Mouse (Mus musculus) heart, postnatal 4 days (tissue): Measurements from ENCODE around the gene Nfkb1. TPM values are rescaled to one million over a fixed set of nuclear protein-coding genes. Genes with fewer than 3 reads are reported as not detected.

ENCODE experiments used
- DNase-seq: peaks from one replicate; pipeline ENCODE4 v3.0.0; 2021
- total RNA-seq, 2 experiments: library from RNA; stranded (reverse); gene quantifications; 2 replicates each; pipeline ENCODE4 v1.2.3; 2021

Gene Nfkb1
- total RNA-seq, 2 experiments from 2014 or later = 47.0 to 49.9 TPM

DNA sequence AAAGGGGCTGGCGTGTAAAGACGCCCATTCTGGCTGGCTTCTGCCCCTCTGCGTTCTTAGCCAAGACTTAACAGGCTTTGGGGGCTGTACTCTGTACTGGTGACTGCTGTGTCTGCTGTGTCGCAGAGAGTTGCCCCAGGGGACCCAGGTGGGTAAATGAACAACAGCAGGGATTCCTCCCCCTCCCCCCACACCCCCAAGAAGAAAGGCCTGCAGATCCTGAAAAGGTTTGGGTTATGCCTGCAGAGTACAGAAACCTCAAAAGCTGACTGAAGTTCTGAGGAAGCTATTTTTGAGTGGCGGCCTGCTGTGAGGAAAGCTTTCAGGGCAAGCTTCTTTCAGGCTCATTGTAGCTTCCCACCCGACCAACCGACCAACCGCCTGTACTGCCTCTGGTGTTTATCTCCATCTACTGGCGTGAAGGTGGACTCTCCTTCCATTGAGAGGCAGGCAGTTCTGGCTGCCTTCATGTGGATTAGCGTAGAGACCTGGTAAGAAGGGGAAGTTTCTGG, 109.7 kb downstream of the Nfkb1 start:
- DNase-seq = peak; percentile 58

DNA sequence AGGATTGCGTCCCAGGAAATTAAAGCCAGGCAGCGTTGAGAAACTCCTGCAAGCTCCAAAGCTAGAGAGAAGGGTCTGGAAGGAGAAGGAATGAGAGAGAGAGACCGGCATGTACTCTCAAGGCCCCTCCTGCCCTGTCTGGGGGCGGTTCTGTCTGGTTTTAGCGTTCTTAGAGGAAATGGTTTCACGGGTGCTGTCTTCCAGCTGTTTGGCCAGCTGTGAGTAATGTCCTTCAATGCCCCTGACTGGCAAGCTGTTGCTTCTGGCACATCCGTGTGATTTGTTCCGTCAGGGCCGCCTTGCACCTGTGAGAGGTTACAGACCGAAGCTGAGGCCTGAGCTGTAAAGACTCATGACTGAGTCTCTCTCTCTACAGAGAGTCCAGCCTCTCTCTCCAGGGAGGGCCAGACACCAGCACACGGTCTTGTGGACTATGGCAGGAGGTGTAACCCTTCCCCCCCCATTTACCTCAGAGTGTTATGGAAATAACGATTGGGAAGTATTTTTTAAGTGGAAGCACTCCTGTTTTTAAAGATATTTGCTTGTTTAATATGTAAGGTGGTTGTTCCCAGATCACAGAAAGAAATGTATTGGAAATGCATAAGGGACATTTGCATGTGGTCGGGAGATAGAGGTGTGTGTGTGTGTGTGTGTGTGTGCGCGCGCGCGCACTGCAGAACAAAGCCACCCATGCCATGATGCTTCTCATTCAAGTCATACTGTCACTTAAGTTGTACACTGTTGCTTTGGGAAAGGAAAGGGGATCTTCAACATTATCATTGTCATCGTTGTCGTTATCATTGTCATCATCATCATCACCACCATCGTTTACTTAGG, 110.7 kb downstream of the Nfkb1 start:
- peak; percentile 48 for DNase-seq

DNA sequence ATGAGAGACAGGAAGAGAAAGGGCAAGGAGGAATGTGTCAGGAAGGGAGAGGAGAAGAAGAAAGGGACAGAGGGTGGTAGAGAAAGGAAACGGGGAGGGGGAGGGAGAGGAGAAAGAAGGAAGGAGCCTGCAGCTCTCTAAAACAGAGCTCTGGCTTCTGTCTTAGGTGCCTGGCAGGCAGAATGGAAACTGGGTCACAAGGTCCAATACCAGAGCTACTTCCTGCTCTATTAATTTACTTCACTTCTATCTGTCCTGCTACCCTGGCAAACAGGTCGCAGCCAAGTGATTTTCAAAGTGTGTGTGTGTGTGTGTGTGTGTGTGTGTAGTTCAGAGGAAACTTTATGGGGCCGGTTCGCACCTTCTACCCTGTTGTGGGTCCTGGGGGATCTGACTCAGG, 112.2 kb downstream of the Nfkb1 start:
- DNase-seq = peak; percentile 49

DNA sequence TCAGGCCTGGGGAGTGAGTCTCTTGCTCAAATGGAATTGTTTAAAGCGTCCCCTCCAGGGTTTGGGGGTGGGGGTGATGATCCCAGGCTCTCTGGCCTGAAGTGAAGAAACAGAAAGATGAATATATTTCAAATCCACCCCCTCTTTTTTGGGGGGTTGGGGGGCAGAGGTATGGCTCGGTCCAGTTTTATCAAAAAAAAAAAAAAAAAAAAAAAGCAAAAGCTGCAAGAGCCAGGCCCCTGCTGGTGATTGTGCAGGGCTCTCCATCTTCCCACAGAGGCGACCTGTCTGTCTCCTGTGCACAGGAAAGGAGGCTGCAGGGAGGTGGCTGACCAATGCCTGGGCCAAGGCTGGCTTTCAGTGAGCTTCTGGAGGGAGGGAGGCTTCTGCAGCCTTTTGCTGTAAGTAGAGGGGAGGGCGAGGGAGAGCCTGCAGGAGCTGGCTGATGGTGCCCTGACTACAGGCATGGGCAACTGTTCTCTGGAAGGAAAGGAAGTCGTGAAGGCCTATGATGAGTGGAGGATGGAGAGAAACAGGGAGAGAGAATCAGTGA, 112.7 kb downstream of the Nfkb1 start:
- DNase-seq = no peak

DNA sequence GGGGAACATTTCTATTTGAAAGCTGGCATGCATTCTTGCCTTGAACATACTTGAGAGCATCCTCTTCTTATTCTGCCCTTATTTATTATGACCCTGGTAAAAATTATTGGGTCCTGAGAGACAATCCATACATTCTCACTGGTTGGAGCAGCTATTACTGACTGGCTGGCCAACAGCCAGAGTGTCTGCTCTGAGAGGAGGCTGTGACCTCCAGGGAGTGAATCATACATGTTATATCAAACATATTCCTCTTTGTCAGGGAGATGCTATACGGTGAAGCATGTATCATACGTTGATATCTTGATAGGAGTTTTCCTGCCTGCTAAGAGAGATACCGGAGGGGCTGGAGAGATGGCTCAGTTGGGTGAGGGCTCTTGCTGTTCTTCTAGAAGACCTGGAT, 116.2 kb downstream of the Nfkb1 start:
- DNase-seq = no peak

DNA sequence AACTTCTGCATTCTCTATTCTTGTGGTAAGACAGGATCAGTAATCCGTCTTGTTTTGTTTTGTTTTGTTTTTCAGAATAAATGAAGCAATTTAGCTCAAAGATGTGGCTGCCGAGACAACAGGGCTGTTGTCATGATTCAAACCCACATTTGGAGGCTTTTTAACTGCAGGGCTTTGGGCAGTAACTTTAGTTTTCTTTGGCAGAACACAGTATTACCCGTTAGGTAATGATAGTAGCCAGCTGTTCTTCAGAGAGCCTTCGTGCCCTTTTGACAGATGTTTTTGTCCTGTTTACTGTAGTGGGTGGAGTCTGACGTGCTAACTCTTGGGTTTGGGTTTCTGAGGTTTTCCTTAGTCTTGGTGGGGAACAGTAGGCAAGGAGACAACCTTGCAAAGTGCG, 118.3 kb downstream of the Nfkb1 start:
- no peak for DNase-seq

DNA sequence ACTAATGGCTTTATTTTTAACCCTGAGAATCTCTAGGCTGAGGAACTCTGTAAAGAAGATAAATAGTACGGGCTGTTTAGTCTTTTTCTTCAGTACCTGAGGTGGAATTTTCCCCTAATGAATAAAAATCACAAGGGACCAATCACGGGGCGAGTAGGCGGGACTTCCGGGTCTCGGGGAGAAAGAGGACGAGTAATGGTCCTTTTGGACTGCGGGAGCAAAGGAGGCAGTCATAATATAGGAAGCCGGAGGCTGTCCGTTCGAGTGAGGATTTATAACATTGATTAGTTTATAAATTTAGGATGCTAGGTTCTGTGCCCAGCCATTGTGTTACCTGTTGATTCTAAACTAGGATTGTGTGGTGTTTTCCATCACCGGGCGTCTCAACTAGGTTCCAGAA, 119.8 kb downstream of the Nfkb1 start:
- peak; percentile 3 for DNase-seq

DNA sequence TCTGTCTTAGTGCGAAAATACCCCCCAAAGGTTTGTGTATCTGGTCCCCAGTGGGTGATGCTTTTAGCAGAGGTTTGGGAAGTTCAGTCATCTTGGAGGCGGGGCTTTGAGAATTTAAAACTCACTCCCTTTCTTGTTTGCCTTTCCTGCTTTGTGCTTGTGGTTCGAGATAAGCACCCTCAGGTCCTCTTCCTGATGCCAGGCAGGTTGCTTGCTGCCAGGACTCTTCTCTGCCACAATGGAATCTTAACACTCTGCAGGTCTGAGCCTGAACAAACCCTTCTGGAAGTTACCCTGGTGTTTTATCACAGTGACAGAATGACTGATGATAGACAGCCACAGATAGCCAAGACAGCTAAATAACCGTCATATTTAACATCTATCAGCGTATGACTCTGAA, 122.7 kb downstream of the Nfkb1 start:
- no peak for DNase-seq

DNA sequence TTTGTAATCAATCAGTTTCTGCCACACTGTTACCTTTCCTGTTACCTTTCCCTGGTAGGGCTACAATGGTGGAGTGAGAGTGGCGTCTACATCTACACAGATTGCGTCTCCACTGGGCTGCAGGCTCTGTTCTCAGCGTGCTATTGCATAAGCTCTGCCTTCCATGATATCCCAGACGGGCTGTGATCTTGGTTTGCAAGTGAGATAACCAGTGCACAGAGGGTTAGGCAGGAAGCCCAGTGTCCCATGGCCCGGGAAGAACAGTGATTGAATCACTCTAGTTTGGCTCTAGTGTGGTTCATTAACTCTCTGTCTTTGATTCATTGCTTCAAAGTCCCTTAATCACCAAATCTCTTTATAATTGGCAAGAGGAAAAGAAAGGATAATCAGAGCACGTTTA, 123.5 kb downstream of the Nfkb1 start:
- no peak for DNase-seq

DNA sequence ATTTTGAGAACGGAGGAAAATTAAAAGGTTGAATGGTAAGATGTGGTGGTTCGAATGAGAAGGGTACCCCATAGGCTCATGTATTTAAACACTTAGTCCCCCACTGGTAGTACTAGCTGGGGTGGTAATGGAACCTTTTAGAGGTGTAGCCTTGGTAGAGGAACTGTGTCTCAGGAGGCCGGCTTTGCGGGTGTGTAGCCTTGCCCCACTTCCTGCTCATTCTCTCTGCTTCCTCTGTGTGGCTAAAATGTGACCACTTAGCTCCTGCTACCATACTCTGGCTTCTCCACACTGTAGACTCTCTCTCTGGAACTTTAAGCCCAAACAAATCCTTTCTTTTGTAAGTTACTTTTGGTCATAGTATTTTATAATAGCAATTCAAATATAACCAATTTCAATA, 126.0 kb downstream of the Nfkb1 start:
- DNase-seq = no peak

DNA sequence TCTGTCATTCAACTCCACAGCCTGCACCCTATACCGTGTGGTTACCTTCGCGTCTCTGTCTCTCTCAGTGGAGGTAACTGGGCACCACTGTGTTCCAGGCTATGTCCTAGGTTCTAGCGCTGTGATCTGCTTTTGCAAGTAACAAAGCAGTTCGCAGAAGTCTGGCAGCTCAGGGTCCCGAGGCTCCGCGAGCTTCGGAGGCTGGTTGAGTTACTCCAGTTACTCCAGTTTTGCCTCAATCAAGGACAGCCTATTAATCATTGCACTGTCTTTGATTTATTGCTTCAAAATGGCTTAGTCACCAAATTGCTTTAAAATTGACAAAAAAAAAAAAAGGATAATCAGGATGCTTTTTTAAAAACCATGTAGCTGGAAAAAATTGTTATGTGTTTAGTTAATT, 126.6 kb downstream of the Nfkb1 start:
- DNase-seq = no peak

DNA sequence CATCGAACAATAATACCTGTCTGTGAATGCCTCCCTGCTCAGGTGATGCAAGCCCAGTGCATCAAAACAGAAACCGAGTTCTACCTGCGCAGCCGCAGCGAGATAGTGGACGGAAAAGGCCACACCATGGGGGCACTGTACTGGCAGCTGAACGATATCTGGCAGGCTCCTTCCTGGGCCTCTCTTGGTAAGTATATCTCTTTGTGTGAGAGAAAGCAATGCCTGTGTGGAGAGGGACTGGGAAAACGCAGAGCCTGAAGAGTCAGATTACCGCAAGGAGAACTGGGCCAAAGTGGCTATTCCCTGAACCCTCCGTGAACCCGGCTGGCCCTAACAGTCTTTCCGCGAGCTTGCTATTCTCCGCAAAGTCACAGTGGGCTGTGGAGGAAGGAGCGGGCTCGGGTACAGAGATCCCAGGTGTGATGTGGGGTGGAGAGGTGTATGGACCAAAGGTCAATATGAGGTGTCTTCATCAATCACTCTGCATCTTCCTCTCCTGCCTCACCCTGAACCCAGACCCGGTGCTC, 128.1 kb downstream of the Nfkb1 start:
- DNase-seq = no peak

DNA sequence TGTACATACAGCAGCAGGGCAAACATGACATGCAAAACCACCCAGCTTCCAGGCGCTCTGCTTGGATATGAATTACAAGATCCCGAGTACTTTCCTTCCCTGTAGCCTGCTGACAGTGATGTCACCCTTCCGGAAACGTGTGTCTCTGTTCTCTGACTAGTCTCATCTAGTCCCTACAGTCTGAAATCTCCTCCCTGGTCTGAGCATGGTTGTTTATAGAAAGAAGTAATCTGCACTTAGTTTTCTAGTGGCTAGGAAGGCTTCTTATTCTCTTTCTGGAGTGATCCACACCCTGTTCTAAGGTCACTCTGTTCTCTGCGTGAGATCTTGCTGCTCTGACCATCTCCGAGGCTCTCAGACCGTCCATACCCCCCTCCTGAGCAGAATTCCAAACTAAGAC, 129.3 kb downstream of the Nfkb1 start:
- DNase-seq = no peak

DNA sequence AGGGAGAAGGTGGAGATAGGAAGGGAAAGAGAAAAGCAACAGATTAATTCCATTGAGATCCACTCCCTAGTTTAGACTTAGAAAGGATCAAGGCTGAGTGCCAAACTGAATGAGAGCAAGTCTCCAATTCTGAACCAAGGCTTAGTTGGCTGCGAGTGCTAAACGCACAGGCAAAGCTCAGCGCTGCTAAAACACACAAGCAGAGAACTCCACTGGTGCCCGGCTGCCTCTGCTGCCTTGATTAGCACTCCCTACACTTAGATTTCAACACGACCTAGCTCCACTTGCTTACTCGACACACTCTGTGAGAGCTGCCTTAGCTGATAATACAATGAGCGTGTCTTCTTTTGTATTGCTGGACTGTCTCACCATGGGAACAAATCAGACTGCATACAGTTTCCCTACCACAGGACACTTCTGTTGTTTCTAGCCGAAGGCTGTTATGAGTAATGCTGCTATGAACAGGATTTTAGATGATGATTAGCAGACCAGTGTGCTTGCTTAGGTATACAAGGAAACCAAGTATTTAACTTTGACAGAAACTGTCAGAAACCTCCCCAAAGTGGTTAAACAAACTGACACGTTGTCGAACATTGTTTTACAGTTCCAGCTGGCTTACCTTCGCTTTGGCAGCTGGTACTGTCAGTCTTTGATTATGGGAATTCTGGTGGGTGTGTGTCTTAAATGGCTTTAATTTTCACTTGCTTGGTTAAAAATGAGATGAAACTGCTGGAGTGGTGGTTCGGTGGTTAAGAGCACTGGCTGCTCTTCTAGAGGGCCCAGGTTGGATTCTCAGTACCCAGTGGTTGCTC, 134.3 kb downstream of the Nfkb1 start:
- DNase-seq = no peak

DNA sequence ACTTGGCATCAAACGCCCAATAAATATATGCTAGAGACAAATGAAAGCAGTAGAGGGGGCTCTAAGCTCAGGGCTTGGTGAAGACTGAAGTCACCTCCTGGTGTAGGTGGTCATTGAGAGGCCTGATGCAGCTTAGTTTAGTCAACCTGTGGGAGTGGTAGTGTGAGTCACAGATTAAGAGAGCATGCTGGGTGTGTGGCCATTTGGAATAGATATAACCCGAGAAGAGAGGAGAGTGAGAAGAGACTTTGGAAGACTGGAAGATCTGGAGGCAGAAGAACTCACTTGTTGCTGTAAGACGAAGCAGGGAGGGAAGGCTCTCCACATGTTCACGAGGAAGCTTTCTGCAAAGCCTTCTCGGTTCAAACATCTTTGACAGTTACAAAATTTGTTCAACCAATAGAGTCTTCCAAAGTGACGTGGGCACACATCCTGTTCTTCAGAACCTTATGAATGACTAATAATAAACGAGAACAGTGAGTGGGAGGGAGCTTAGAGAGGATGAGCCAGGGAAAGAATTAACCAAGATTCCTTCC, 135.2 kb downstream of the Nfkb1 start:
- DNase-seq = no peak

DNA sequence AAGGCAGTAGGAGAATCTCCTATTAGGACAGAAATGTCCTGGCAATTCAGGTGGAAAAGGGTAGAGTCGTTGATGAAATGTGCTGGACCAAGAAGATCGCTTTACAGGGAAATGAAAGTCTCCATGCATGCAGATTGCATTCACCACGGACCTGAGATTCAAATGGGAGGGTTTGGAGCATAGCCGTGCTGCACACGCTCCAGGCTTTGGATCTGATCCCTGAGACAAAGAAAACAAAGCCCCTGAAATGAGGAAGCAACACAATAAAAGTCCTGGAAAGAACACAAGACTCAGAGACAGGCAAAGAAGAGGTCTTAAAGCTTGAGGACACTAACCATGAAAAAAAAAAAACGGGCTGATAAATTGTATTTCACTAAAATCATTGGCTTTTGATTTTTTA, 136.2 kb downstream of the Nfkb1 start:
- no peak for DNase-seq

DNA sequence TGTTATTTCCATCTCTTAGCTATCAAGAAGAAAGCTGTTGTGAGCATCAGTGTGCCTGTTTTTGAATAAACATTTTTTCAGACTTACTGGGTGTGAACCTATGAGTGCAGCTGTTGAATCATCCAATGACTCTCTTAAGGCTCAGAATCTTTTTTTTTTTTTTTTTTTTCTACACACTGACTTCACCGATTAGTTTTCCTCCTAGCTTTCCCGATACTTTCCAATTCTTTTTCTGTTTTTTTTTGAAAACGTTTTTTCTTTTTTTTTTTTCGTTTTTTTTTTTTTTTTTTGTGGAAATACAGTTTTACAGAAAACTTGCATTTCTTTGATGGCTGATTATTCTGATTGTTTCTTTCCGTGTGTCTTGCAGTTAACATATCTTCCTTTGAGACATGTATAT, 138.5 kb downstream of the Nfkb1 start:
- DNase-seq = no peak

DNA sequence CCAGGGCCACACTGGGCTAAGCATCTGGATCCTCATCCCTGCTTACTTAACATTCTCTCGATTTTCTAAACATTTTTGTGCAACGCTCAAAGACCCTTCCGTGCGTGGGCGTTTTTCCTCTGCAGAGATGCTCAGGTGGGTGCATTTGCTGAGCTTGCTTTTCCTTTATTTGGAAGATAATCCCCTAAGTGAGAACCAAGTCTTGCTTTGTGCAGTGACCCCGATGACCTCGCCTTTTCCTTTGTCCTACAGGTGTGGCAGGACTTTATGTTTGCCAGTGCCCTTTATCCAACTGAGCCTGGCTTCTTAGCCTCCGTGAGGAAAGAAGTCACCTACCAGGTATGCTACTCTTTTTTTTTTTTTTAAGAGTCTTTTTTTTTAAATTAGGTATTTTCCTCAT, 144.0 kb downstream of the Nfkb1 start:
- DNase-seq = no peak

DNA sequence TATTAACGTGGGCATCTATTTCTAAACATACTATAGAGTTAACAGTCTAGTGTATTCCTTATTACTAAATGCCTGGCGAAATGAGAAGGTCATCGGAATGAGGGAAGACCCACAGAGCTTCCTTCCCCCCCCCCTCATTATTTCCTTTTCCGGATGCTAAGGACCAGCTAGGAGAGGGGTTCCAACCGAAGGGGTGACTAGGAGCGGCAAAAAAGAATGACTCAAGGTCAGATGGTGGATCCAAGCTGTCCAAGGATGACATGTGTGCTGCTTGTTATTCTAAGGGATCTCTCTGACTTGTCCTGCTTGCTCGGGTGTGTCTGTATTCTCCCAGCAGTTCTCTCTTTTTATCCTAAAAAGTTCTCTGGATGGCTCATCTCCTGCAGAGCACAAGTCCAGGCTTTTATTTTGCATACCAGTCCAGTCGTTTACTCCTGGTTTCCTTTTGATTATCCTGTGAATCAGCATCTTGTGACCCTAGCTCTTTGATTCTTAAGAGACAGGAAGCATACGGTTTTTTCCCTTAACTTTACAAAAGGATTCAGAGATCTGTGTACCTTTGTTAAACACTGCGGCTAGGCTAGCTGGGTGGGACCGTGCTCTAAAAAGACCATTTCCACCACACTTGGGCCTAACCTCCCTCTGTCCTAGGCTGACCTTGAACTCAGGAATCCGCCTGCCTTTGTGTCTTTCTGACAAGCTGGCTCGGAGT, 145.0 kb downstream of the Nfkb1 start:
- DNase-seq = no peak
